Mouse (Mus musculus) retina, embryonic 14.5 days (tissue): ENCODE measurements around the gene Rala.

Source experiments
- DNase-seq: peaks from one replicate; pipeline ENCODE4 v3.0.0-alpha.2; 2015; ENCODE audit warnings: low spot score

Rala gene

DNA sequence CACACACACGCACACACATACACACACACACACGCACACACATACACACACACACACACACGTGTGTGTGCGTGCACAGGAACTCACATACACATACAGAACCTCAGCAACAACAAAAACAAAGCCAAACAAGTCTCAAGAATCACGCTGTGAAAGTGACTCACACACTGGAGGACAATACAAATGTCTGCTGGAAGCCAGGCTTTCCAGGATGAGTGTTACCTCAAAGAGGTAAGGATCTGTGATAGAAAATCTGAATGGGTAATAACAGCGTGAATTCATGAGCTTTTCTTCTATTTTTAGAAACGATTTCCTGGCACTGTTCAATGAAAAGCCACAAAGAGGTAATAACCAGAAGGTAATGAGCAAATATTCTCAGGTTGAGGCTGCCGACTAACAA, 59.8 kb downstream of the Rala start:
- DNase-seq, result no peak

DNA sequence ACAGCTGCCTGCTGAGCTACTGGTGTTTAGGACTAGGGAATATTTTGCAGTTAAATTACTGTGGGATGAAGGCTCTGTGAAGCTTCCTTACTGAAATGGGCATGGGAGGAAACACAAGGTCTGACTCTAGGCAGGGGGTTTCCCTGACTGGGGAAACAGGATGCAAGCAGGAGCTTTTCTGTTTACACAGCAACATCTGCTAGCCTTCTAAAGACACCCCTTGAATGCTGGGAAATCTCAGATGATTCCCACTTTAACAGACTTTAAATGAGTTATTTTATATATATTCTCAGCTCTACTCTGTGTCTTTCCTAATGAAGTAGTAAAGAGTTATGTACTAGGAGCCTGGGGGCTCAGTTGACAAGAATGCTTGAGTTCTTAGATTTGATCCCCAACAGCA, 65.0 kb downstream of the Rala start:
- DNase-seq, result no peak

GRCm38 (mm10) chr13:17866741-17867140, 77.3 kb downstream of the Rala start:
- no peak for DNase-seq

GRCm38 (mm10) chr13:17860536-17860935, 83.5 kb downstream of the Rala start:
- no peak for DNase-seq

GRCm38 (mm10) chr13:17859365-17860033, 84.5 kb downstream of the Rala start:
- no peak for DNase-seq

- DNase-seq, result peak; percentile 29
Measured at GRCm38 (mm10) chr13:17857046-17857445, 87.0 kb downstream of the Rala start.

DNA sequence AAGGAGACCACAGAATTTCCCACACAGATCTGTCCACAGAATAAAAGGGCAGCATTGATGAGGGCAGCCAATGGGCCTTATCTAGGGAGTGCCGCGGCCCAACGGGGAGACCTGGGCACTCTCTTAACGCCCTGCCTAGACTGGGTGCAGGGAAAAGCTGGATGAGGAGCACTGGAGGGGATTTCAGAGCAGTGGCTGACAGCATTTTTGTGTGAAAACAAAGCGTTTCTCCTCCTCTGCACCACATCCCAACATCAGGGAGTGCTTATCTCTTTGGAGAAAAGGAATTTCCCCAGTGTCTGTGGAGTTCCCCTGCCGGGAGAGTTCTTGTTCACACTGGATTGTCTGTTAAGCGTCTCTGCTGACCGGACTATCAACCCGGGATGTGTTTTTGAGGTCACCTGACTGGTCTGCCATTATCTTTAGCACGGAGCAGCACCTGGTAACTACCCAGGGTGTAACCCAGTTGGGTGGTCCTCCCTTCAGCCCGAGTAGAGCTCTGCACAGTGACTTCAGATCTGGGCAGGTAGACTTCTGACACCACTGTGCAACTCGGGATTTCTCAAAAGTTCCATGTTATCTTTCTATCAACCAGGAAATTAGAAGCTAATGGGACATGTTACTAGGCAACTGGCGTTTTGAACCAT, 88.4 kb downstream of the Rala start:
- DNase-seq, result peak; percentile 32

DNA sequence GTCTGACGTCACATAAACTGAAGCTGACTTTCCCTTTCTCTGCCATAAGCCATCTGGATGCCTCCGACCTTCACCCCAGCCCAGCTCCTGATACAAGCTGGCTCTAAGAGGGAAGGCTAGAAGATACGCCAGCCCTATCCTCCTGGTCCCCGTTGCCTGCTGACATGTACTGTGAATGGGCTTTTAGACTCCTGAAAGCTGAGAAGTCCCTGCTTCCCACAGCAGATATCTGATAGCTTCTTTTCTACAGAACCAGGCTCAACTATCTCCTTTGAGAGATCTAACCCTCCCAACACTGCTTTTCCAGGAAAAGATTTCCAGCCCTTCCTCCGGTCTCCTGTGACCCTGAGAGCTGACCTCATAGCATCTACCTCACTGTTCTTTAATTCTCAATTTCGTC, 89.3 kb downstream of the Rala start:
- no peak for DNase-seq

- DNase-seq, result no peak
Measured at GRCm38 (mm10) chr13:17843336-17843735, 100.7 kb downstream of the Rala start.

DNA sequence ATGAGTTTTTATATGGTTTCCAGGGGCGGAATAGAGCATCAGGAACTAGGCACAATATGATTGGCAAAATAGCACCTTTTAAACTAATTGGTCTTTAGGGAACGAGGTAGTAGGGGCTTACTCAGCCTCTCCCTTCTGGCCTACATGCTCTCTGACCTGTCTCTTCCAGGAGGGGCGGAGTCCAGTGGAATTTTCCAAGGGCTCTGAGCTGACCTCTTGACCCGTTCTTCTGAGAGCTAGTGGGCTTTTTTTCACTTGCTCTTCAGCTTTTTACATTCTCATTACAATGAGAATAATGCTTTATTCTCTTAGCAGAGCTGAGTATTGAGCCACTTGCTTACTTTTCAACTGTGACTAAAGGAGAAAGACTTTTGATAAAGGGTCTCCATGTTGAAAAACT, 101.3 kb downstream of the Rala start:
- peak; percentile 16 for DNase-seq

GRCm38 (mm10) chr13:17839137-17839536, 104.9 kb downstream of the Rala start:
- DNase-seq, result no peak

GRCm38 (mm10) chr13:17838484-17838851, 105.6 kb downstream of the Rala start:
- peak; percentile 89 for DNase-seq

- peak; percentile 75 for DNase-seq
Measured at GRCm38 (mm10) chr13:17837610-17838483, 106.2 kb downstream of the Rala start.

GRCm38 (mm10) chr13:17836808-17837207, 107.2 kb downstream of the Rala start:
- DNase-seq, result no peak

DNA sequence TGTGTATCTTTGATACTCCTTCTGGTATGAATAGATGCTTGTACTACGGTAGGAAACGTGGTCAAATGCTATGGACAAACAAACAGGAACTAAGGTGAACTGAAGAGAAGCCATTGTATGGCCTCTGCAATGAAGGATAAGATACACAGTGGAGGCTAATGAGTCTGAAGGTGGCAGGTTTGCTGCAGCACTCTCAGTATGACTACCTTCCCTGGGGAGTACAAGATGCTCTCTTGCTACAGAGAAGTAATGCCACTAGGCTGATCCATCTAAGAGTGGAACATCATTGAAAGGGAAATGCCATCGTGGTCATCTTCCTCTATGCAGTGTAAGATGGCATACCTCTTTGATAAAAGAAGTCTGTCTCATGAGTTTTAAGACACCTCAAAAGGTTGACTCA, 111.1 kb downstream of the Rala start:
- no peak for DNase-seq
